Mouse (Mus musculus) limb, embryonic 14.5 days (tissue): ENCODE measurements around the gene Kremen2. TPM values are rescaled to one million over a fixed set of nuclear protein-coding genes. Genes with fewer than 3 reads are reported as not detected.

ENCODE experiments used
- ATAC-seq: fragments of 200-750 bp; cut with Nextera tagmentation; 2 replicates; pipeline ENCODE4 v1.8.0; 2017; ENCODE audit warnings: low read depth, moderate number of reproducible peaks, moderate TSS enrichment; ENCODE audit not compliant: low FRiP score
- DNase-seq: peaks from one replicate; pipeline ENCODE4 v3.0.0-alpha.2; 2015; ENCODE audit warnings: low spot score
- H3K27ac ChIP-seq: fragments of 300-500 bp; sonication (generic); replicated peaks from 2 replicates; pipeline ENCODE4 v1.5.1; 2014; ENCODE audit warnings: low read depth, mild to moderate bottlenecking, low read length, moderate library complexity, mixed read lengths
- H3K27me3 ChIP-seq: fragments of 300-500 bp; sonication (generic); 2 replicates; pipeline ENCODE4 v1.6.1; 2014; ENCODE audit warnings: low read length, mixed read lengths; ENCODE audit not compliant: control insufficient read depth, insufficient read depth
- H3K36me3 ChIP-seq: fragments of 300-500 bp; sonication (generic); 2 replicates; pipeline ENCODE4 v1.6.1; 2014; ENCODE audit warnings: mild to moderate bottlenecking, low read length, moderate library complexity, mixed read lengths; ENCODE audit not compliant: control insufficient read depth, insufficient read depth
- H3K4me1 ChIP-seq: fragments of 300-500 bp; sonication (generic); 2 replicates; pipeline ENCODE4 v1.6.1; 2014; ENCODE audit warnings: antibody characterized with exemption, low read length, mixed read lengths; ENCODE audit not compliant: control insufficient read depth, insufficient read depth
- H3K4me2 ChIP-seq: fragments of 300-500 bp; sonication (generic); replicated peaks from 2 replicates; pipeline ENCODE4 v1.6.1; 2014; ENCODE audit warnings: low read depth, mild to moderate bottlenecking, low read length, moderate library complexity; ENCODE audit not compliant: severe bottlenecking
- H3K4me3 ChIP-seq: fragments of 300-500 bp; sonication (generic); replicated peaks from 2 replicates; pipeline ENCODE4 v1.5.1; 2014; ENCODE audit warnings: low read length
- H3K9ac ChIP-seq: fragments of 300-500 bp; sonication (generic); 2 replicates; pipeline ENCODE4 v1.6.1; 2014; ENCODE audit warnings: mild to moderate bottlenecking, low read depth, low read length, moderate library complexity; ENCODE audit not compliant: severe bottlenecking
- H3K9me3 ChIP-seq: fragments of 300-500 bp; sonication (generic); 2 replicates; pipeline ENCODE4 v1.6.1; 2016; ENCODE audit warnings: low read length; ENCODE audit not compliant: control insufficient read depth
- POLR2A ChIP-seq: fragments of 200-500 bp; IDR thresholded peaks from 2 replicates; pipeline ENCODE4 v1.8.0; 2012; ENCODE audit warnings: inconsistent platforms, mild to moderate bottlenecking, moderate library complexity, borderline replicate concordance; ENCODE audit not compliant: insufficient read depth, insufficient read length; ENCODE audit errors: extremely low read depth
- WGBS: fragments of 180-500 bp; shearing (Covaris S2); extraction: QIAGEN DNeasy Blood & Tissue Kit; methylation state at CpG from one replicate; pipeline ENCODE4 v1.1.7; 2014; 5-methylcytosine and 5-hydroxymethylcytosine counted together
- polyA plus RNA-seq, 2 experiments: library from polyadenylated mRNA; depleted of rRNA in 1 of 2; stranded (reverse) in 1 of 2; unstranded in 1 of 2; fragments of >200 nt; fragmentation: Nextera tagmentation in 1 of 2; extraction: Ambion mirVana in 1 of 2; gene quantifications; 2 replicates each; pipeline versions ENCODE4 v1.2.1 to v1.2.3; 2012 to 2014

Gene Kremen2
- polyA plus RNA-seq, 2 experiments = 40.1 to 42.4 TPM

DNA sequence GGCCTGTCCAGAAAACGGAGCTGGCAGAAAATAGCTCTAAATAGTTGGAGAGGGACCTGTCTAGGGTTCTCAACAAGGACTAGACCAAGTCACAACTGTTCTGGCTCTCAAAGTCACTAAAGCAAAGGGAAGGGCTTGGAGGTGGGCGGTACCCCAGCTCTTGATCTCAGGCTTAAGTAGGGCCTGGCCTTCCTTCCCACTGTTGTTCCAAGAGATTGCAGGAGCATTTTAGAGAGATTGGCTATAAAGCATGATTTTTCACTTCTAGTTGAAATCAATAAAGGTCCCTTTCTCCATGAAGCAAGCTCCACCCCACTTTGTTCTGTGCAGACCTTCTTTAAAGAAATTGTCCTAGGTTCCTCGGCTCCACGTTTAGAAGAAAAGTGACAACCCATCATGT lies 20.2 kb downstream of the Kremen2 start:
- peaks cover 6% of the 10 kb centered on the region; the same call in 1 of the 2 replicates for H3K4me1 ChIP-seq
- no peak for DNase-seq
- ATAC-seq = no peak
- no peaks in the 10 kb centered on the region for H3K9me3 ChIP-seq
- no peak for TF ChIP-seq POLR2A
- H3K27ac ChIP-seq = peak overlapping the region; percentile 58; the same call in 1 of the 2 replicates
- peak overlapping the region; percentile 87 for H3K4me3 ChIP-seq
- no peaks in the 10 kb centered on the region for H3K27me3 ChIP-seq
- peak overlapping the region; percentile 79 for H3K4me2 ChIP-seq
- H3K9ac ChIP-seq = peak overlapping the region; percentile 75
- WGBS = 65% methylated on average over 4 of the region's 4 CpGs
- H3K36me3 ChIP-seq = no peaks in the 10 kb centered on the region

DNA sequence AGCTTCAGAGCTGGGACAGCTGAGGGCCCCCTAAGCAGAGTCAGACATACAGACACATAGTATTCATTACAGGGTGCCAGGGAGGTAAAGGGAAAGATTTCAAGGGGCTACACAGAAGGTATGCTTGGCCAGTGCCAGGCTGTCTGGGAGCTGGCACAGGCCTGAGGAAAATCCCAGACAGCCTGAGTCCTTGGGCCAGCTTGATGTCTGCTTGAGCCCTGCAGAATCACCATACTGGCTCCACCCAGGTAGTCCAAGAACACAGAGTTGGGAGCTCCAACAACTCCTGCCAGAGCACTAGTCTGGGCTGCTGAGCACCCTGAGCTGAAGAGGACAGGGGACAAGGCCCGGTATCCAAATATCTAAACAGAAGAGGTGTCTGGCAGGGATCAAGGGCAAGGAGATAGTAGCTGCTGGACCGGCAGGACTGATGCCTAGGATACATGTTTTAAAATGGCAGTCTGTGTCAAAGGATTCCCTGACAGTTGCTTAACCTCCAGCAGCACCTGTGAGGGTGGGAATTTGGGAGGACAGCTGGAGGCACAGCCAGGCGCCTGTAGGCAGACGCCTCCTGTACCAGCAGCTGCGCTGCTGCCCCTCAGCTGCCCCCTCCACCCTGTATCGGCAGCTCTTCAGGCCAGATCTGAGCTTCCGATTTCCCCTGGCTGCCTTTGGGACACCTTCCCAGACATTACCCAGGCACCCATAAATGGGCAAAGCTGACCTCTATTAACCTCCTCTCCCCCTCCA lies 23.1 kb downstream of the Kremen2 start, which contains the start of gene 1520401A03Rik:
TSS of gene 1520401A03Rik (minus strand) at position 408 of the 750 bp plus-strand sequence.
- no peak for TF ChIP-seq POLR2A
- H3K9ac ChIP-seq = no peak within 1 kb of the TSS
- no peaks in the 10 kb centered on the region for H3K27me3 ChIP-seq
- H3K4me1 ChIP-seq = peaks cover 6% of the 10 kb centered on the region; the same call in 1 of the 2 replicates
- 0 out of 2 replicates have a peak within 1 kb of the TSS, but pooled peaks have one; percentile 19 for H3K27ac ChIP-seq
- no peaks in the 10 kb centered on the region for H3K36me3 ChIP-seq
- no peak within 1 kb of the TSS for H3K4me2 ChIP-seq
- no peak within 1 kb of the TSS for H3K4me3 ChIP-seq
- ATAC-seq (peak; percentile 23; the same call in 1 of the 2 replicates), DNase-seq (no peak)
- no peaks in the 10 kb centered on the region for H3K9me3 ChIP-seq
- 52% methylated on average over 7 of the region's 7 CpGs for WGBS

DNA sequence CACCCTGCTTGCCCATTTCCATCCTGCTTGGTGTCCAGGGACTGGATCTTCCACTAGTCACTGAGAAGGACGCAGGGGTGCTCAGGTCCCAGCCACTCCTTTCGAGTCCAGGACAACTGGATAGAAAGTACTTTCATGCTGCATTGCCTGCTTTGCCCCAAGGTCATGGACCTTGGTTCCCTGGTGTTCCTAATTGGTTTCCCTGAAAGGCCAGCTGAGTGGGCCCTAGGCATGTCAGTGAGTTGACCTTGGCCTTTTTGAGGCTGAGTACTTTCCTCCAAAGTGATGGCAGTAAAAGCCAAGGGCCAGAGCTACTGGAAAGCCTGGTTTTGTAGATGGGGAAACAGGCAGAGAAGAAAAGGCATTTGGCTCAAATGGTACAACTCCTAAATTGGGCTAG lies 23.7 kb downstream of the Kremen2 start:
- ATAC-seq (no peak), DNase-seq (no peak)
- no peaks in the 10 kb centered on the region for H3K9me3 ChIP-seq
- no peaks in the 10 kb centered on the region for H3K27me3 ChIP-seq
- no peak for TF ChIP-seq POLR2A
- no peaks in the 10 kb centered on the region for H3K36me3 ChIP-seq
- H3K9ac ChIP-seq = no peak overlapping the region
- no peak overlapping the region for H3K4me3 ChIP-seq
- H3K27ac ChIP-seq = no peak overlapping the region
- 96% methylated on average over 2 of the region's 2 CpGs for WGBS
- peaks cover 6% of the 10 kb centered on the region; the same call in 1 of the 2 replicates for H3K4me1 ChIP-seq
- H3K4me2 ChIP-seq = no peak overlapping the region

DNA sequence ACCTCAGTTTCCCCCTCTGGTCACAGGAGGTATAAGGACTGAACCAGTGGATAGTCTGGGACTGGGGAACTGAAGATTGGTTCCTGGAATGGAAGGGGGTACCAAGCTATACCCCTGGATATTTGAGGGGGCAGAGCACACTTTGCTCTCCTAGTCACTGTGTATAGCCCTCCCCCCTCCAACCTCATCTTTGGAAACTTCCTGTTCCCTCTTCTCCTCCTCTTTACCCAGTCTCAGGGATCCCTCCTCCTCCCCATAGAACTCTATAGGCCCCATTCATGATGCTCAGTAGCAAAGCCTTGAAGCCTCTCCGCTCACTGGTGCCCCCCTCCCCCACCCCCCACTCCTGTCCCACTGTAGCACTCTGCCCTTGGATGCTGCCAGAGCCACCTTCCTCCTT lies 26.2 kb downstream of the Kremen2 start:
- H3K9me3 ChIP-seq = no peaks in the 10 kb centered on the region
- DNase-seq = no peak
- no peaks in the 10 kb centered on the region for H3K36me3 ChIP-seq

DNA sequence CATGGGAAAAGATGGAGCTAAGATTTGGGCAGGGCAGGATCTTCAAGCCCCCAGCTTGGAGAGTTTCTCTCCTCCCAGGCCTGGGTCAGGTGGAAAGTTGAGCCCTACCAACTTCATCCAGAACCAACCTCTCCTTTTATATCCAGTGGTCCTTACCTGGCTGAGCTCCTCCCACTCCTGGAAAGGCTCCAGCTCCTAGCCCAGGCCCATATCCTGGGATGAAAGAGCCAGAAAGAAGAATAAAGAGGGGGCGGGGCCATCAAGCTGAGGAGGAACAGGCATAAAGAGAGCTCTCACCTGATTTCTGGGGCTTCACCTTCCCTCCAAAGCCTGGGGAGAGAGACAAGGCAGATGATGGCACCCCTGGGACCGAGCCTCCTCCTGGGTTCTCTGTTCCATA lies 28.6 kb downstream of the Kremen2 start:
- H3K27me3 ChIP-seq = no peaks in the 10 kb centered on the region
- H3K27ac ChIP-seq = no peak overlapping the region
- no peaks in the 10 kb centered on the region for H3K9me3 ChIP-seq
- no peak overlapping the region for H3K4me3 ChIP-seq
- no peak for ATAC-seq
- no peak for TF ChIP-seq POLR2A
- H3K4me1 ChIP-seq = no peaks in the 10 kb centered on the region
- H3K9ac ChIP-seq = no peak overlapping the region
- no peak overlapping the region for H3K4me2 ChIP-seq
- no peaks in the 10 kb centered on the region for H3K36me3 ChIP-seq
- DNase-seq = no peak
- WGBS = 63% methylated on average over 2 of the region's 2 CpGs

More for the DNA sequence above, 26.2 kb downstream of the Kremen2 start:
- Histone ChIP-seq H3K4me3 (no peak overlapping the region), H3K27ac (no peak overlapping the region), H3K4me1 (no peaks in the 10 kb centered on the region), H3K27me3 (no peaks in the 10 kb centered on the region), H3K4me2 (no peak overlapping the region), H3K9ac (no peak overlapping the region)
- 25% methylated on average over 1 of the region's 1 CpGs for WGBS
- TF ChIP-seq POLR2A = no peak
- ATAC-seq = no peak
